Mouse (Mus musculus) embryonic stem cell, embryonic (primary cell): ENCODE measurements around the gene 1700001P01Rik.

Experiments used
- CTCF ChIA-PET, 4 experiments: fragments of 300-600 bp in 2 of 4; fragments of 350-600 bp in 2 of 4; sonication (Branson Sonifier 250); formaldehyde crosslinking; loops; one replicate each; lab custom pipeline; 2022; ENCODE audit warnings: inconsistent platforms in 2 of 4; lab: Charles Lee
- POLR2A ChIA-PET, 4 experiments: fragments of 300-600 bp in 2 of 4; fragments of 350-600 bp in 2 of 4; sonication (Branson Sonifier 250); formaldehyde crosslinking; loops; one replicate each; lab custom pipeline; 2022; ENCODE audit warnings: antibody characterized with exemption in 4 of 4, inconsistent platforms in 1 of 4; lab: Charles Lee

The 1700001P01Rik gene

DNA sequence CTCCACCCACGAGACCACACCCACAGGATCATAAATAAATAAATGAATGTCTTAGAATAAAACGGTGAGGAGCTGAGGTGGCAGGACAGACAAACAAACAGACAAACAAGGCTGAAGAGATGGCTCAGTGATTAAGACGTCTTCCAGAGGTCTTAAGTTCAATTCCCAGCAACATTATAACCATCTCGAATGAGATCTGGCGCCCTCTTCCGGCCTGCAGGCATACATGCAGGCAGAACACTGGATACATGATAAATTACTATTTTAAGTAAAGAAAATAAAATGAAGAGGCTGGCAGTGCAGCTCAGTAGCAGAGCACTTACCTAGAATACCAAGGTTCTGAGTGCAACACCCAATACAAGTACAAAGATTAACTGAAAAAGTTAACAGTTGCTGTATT lies 37.0 kb downstream of the 1700001P01Rik start:
- ChIA-PET POLR2A (interaction anchor here in 3 of 4 experiments (0.6 to 2.2 kb wide), 11 partner anchors 23 to 256 kb away, joined by 3 to 9 read pairs (median 3); partner anchors contain the start of genes Cwc25 (in 1 of the 3), Pcgf2 (in 1 of the 3) and Psmb3 (in 1 of the 3)), CTCF (interaction anchor here in 1 of 4 experiments (0.8 to 1.7 kb wide), 3 partner anchors 10 to 94 kb away, joined by 3 to 6 read pairs (median 5); no protein-coding TSS in a partner anchor)

- POLR2A ChIA-PET, result interaction anchor here in 2 of 4 experiments (1.0 to 2.8 kb wide), 7 partner anchors 11 to 108 kb away, joined by 3 to 9 read pairs (median 4); partner anchors contain the start of gene Epop (in 1 of the 2)
These were observed 38.1 kb downstream of the 1700001P01Rik start for GRCm38 (mm10) chr11:97737600-97737999.

DNA sequence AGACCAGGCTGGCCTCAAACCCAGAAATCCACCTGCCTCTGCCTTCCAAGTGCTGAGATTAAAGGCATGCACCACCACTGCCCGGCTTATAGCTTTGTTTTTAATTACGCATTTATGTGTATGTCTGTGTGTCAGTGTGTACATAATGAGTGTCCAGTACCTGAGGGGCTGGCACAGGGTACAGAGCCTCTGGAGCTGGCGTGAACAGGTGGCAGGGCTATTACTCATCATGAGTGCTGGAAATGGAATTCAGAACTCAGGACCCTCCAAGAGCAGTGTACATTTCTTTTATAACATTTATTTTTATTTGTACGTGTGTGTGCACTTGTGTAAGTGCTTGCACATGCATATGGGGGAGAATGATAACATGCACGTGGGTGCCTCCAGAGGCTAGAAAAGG lies 39.1 kb downstream of the 1700001P01Rik start:
- ChIA-PET POLR2A (interaction anchor here (0.5 to 2.8 kb wide), 17 partner anchors 19 to 394 kb away, joined by 3 to 9 read pairs (median 4); partner anchors contain the start of genes Epop (in 1 of the 4) and Rpl23 (in 1 of the 4)), CTCF (interaction anchor here in 2 of 4 experiments (0.6 to 1.0 kb wide), 4 partner anchors 19 to 92 kb away, joined by 3 to 6 read pairs (median 3); no protein-coding TSS in a partner anchor)

More at GRCm38 (mm10) chr11:97737600-97737999, 38.1 kb downstream of the 1700001P01Rik start:
- CTCF ChIA-PET, result interaction anchor here in 3 of 4 experiments (0.6 to 1.7 kb wide), 4 partner anchors 23 to 93 kb away, joined by 3 to 6 read pairs (median 4); no protein-coding TSS in a partner anchor

GRCm38 (mm10) chr11:97734810-97735209 lies 40.9 kb downstream of the 1700001P01Rik start:
- ChIA-PET CTCF (interaction anchor here in 2 of 4 experiments (0.6 to 1.3 kb wide), 3 partner anchors 20 to 90 kb away, joined by 3 to 5 read pairs (median 3); no protein-coding TSS in a partner anchor), POLR2A (interaction anchor here in 2 of 4 experiments (0.6 to 2.4 kb wide), 6 partner anchors 10 to 269 kb away, joined by 3 to 7 read pairs (median 3); partner anchors contain the start of genes Fbxo47 (in 1 of the 2) and Pip4k2b (in 1 of the 2))

GRCm38 (mm10) chr11:97733689-97734088 lies 42.0 kb downstream of the 1700001P01Rik start:
- CTCF ChIA-PET, result interaction anchor here in 3 of 4 experiments (0.6 to 1.1 kb wide), 3 partner anchors 35 to 89 kb away, joined by 3 to 5 read pairs (median 3); no protein-coding TSS in a partner anchor
- POLR2A ChIA-PET, result interaction anchor here in 3 of 4 experiments (0.6 to 2.6 kb wide), 9 partner anchors 9 to 1744 kb away, joined by 3 to 13 read pairs (median 4); partner anchors contain the start of gene Rpl23 (in 2 of the 3)

DNA sequence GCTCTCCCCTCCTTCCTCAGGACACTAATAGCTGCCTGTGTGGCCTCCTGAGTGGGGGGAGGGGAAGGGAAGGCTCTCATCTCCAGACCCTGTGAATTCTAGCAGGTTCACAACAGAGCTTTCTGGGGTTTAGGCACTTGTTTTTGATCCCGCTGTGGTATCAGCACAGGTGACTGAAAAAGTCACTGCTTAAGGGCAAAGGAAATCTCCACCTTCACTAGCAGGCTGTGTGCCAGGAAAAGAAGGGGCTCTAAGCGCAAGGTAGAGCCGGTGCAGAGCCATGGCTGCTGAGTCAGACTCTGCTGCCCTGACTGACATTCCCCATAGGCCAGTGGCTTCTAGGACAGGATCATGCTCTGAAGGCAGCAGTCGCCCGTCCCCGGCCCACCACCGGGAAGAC lies 47.0 kb downstream of the 1700001P01Rik start:
- POLR2A ChIA-PET, result interaction anchor here in 2 of 4 experiments (0.7 to 1.8 kb wide), 5 partner anchors 16 to 102 kb away, joined by 3 to 4 read pairs (median 3); partner anchors contain the start of gene Pip4k2b (in 1 of the 2)
- CTCF ChIA-PET, result interaction anchor here in 2 of 4 experiments (0.6 to 1.1 kb wide), 6 partner anchors 10 to 166 kb away, joined by 3 to 5 read pairs (median 4); no protein-coding TSS in a partner anchor

DNA sequence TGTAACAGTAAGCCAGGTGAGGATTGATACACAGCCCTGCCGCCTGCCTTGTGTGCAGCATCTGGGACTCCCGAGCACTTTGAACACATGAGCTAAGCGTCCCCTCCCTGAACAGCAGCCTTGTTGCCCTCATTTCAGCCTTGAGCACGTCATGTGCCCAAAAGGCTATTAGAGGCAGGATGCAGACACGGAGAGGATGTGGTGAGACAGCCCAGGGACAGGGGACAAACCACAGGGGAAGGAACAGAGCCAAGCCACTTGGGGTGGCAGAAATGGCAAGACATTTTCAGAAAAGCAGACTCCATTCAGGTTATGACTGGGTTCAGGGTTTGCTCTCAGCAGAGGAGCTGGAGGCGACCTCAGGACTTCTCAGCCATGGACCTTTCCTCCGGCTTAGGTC lies 47.4 kb downstream of the 1700001P01Rik start:
- CTCF ChIA-PET, result interaction anchor here in 2 of 4 experiments (0.6 to 1.1 kb wide), 5 partner anchors 10 to 167 kb away, joined by 3 to 5 read pairs (median 4); no protein-coding TSS in a partner anchor
- POLR2A ChIA-PET, result interaction anchor here in 2 of 4 experiments (0.7 to 1.8 kb wide), 4 partner anchors 17 to 102 kb away, joined by 3 to 4 read pairs (median 4); partner anchors contain the start of gene Pip4k2b (in 1 of the 2)

DNA sequence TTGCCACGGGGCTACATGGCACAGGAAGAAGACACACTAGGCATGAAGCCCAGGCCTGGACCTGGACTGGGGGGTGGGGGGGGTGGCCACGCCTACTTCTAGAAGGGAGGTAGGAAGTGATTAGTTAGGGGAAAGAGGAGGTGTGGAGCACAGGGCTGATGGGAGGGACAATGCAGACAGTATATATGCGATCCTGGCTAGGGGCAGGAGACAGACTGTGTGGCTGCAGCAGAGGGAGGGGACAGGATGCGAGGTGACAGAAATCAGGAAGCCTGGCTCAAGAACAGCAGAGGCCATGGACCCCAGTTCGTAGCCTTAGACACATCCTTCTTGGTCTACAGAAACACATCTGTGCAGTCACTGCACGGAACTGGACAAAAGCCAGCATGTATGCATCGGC lies 52.0 kb downstream of the 1700001P01Rik start:
- ChIA-PET CTCF (no interaction called here), POLR2A (interaction anchor here in 2 of 4 experiments (0.5 to 1.4 kb wide), 3 partner anchors 9 to 397 kb away, joined by 3 read pairs; no protein-coding TSS in a partner anchor)
